Mouse (Mus musculus) forebrain, embryonic 14.5 days (tissue): ENCODE results near the gene Gdf7. TPM values are rescaled to one million over a fixed set of nuclear protein-coding genes. Genes with fewer than 3 reads are reported as not detected.

Experiments
- ATAC-seq: fragments of 200-750 bp; cut with Nextera tagmentation; 2 replicates; pipeline ENCODE4 v1.8.0; 2017; ENCODE audit warnings: mild to moderate bottlenecking, moderate library complexity
- DNase-seq: peaks from one replicate; pipeline ENCODE4 v3.0.0-alpha.2; 2015; ENCODE audit warnings: low spot score
- H3K27ac ChIP-seq: fragments of 300-500 bp; sonication (generic); 2 replicates; pipeline ENCODE4 v1.5.1; 2014; ENCODE audit warnings: low read depth, mild to moderate bottlenecking, control low read depth, low read length, moderate library complexity
- H3K27me3 ChIP-seq: fragments of 300-500 bp; sonication (generic); replicated peaks from 2 replicates; pipeline ENCODE4 v1.6.1; 2014; ENCODE audit warnings: low read length, control low read depth, mixed read lengths; ENCODE audit not compliant: control insufficient read depth, insufficient read depth
- H3K36me3 ChIP-seq: fragments of 300-500 bp; sonication (generic); 2 replicates; pipeline ENCODE4 v1.6.1; 2014; ENCODE audit warnings: low read length, control low read depth; ENCODE audit not compliant: control insufficient read depth, insufficient read depth
- H3K4me1 ChIP-seq: fragments of 300-500 bp; sonication (generic); 2 replicates; pipeline ENCODE4 v1.6.1; 2014; ENCODE audit warnings: antibody characterized with exemption, low read length, control low read depth; ENCODE audit not compliant: control insufficient read depth, insufficient read depth
- H3K4me2 ChIP-seq: fragments of 300-500 bp; sonication (generic); 2 replicates; pipeline ENCODE4 v1.6.1; 2014; ENCODE audit warnings: mild to moderate bottlenecking, control low read depth, low read length
- H3K4me3 ChIP-seq: fragments of 300-500 bp; sonication (generic); 2 replicates; pipeline ENCODE4 v1.5.1; 2014; ENCODE audit warnings: low read depth, low read length, control low read depth
- H3K9ac ChIP-seq: fragments of 300-500 bp; sonication (generic); 2 replicates; pipeline ENCODE4 v1.6.1; 2014; ENCODE audit warnings: mild to moderate bottlenecking, low read length, control low read depth, moderate library complexity
- H3K9me3 ChIP-seq: fragments of 300-500 bp; sonication (generic); replicated peaks from 2 replicates; pipeline ENCODE4 v1.6.1; 2016; ENCODE audit warnings: low read length, control low read depth, mixed read lengths; ENCODE audit not compliant: control insufficient read depth
- WGBS: fragments of 180-500 bp; shearing (Covaris S2); extraction: QIAGEN DNeasy Blood & Tissue Kit; methylation state at CpG from one replicate; pipeline ENCODE4 v1.1.7; 2014; 5-methylcytosine and 5-hydroxymethylcytosine counted together
- polyA plus RNA-seq: library from polyadenylated mRNA; unstranded; fragments of >200 nt; fragmentation: Nextera tagmentation; extraction: Ambion mirVana; gene quantifications from 2 replicates; pipeline ENCODE4 v1.2.1, GENCODE M21; 2014

Gdf7 gene
- polyA plus RNA-seq, 1 experiment from 2014 or later, result not detected

- 58% methylated on average over 6 of the region's 6 CpGs for WGBS
- peaks cover 49% of the 10 kb centered on the region for H3K27me3 ChIP-seq
Observed at GRCm38 (mm10) chr12:8295307-8295913, 6.3 kb downstream of the Gdf7 start.

GRCm38 (mm10) chr12:8291157-8291853 lies 10.4 kb downstream of the Gdf7 start:
- DNase-seq, result peak; percentile 79
- no peaks in the 10 kb centered on the region for H3K36me3 ChIP-seq
- H3K4me2 ChIP-seq, result peak overlapping the region; percentile 12; the same call in 1 of the 2 replicates
- no peak overlapping the region for H3K9ac ChIP-seq
- no peaks in the 10 kb centered on the region for H3K9me3 ChIP-seq
- ATAC-seq, result peak; percentile 64
- peaks cover 9% of the 10 kb centered on the region for H3K27me3 ChIP-seq
- WGBS, result 30% methylated on average over 15 of the region's 15 CpGs
- H3K4me3 ChIP-seq, result no peak overlapping the region
- H3K27ac ChIP-seq, result no peak overlapping the region
- H3K4me1 ChIP-seq, result peaks cover 7% of the 10 kb centered on the region

More at GRCm38 (mm10) chr12:8295307-8295913, 6.3 kb downstream of the Gdf7 start:
- Histone ChIP-seq H3K4me2 (no peak overlapping the region), H3K4me3 (no peak overlapping the region), H3K4me1 (peaks cover 7% of the 10 kb centered on the region), H3K9me3 (no peaks in the 10 kb centered on the region), H3K36me3 (no peaks in the 10 kb centered on the region), H3K9ac (no peak overlapping the region), H3K27ac (no peak overlapping the region)
- no peak for ATAC-seq
- DNase-seq, result no peak

- Histone ChIP-seq H3K9me3 (no peaks in the 10 kb centered on the region), H3K4me2 (no peak overlapping the region), H3K4me1 (peaks cover 7% of the 10 kb centered on the region), H3K27ac (no peak overlapping the region), H3K4me3 (no peak overlapping the region), H3K27me3 (no peaks in the 10 kb centered on the region), H3K9ac (no peak overlapping the region), H3K36me3 (0 out of 2 replicates have a peak, but pooled peaks cover 3% of the 10 kb centered on the region)
- no peak for DNase-seq
- WGBS, result 91% methylated on average over 8 of the region's 8 CpGs
- ATAC-seq, result no peak
Observed at GRCm38 (mm10) chr12:8289499-8289898, 12.3 kb downstream of the Gdf7 start.

GRCm38 (mm10) chr12:8289099-8289498 lies 12.7 kb downstream of the Gdf7 start:
- no peak for ATAC-seq
- Histone ChIP-seq H3K9me3 (no peaks in the 10 kb centered on the region), H3K27ac (no peak overlapping the region), H3K4me2 (no peak overlapping the region), H3K27me3 (no peaks in the 10 kb centered on the region), H3K9ac (no peak overlapping the region), H3K4me1 (peaks cover 7% of the 10 kb centered on the region), H3K36me3 (0 out of 2 replicates have a peak, but pooled peaks cover 3% of the 10 kb centered on the region), H3K4me3 (no peak overlapping the region)
- no peak for DNase-seq
- WGBS, result 56% methylated on average over 6 of the region's 6 CpGs

- DNase-seq (no peak), ATAC-seq (no peak)
- no peak overlapping the region for H3K27ac ChIP-seq
- H3K4me3 ChIP-seq, result no peak overlapping the region
- no peak overlapping the region for H3K4me2 ChIP-seq
- no peaks in the 10 kb centered on the region for H3K9me3 ChIP-seq
- WGBS, result 59% methylated on average over 3 of the region's 3 CpGs
- 0 out of 2 replicates have a peak, but pooled peaks cover 3% of the 10 kb centered on the region for H3K36me3 ChIP-seq
- H3K27me3 ChIP-seq, result no peaks in the 10 kb centered on the region
- H3K9ac ChIP-seq, result no peak overlapping the region
- H3K4me1 ChIP-seq, result peaks cover 7% of the 10 kb centered on the region
Observed at GRCm38 (mm10) chr12:8287970-8288369, 13.8 kb downstream of the Gdf7 start.

- Histone ChIP-seq H3K9me3 (no peaks in the 10 kb centered on the region), H3K27me3 (no peaks in the 10 kb centered on the region), H3K4me3 (no peak overlapping the region), H3K4me2 (no peak overlapping the region), H3K4me1 (no peaks in the 10 kb centered on the region), H3K27ac (no peak overlapping the region), H3K9ac (no peak overlapping the region), H3K36me3 (0 out of 2 replicates have a peak, but pooled peaks cover 8% of the 10 kb centered on the region)
- WGBS, result 88% methylated on average over 15 of the region's 15 CpGs
- ATAC-seq (no peak), DNase-seq (no peak)
Observed at GRCm38 (mm10) chr12:8281225-8282017, 20.3 kb downstream of the Gdf7 start.

- Histone ChIP-seq H3K9me3 (no peaks in the 10 kb centered on the region), H3K4me1 (no peaks in the 10 kb centered on the region), H3K27ac (no peak overlapping the region), H3K36me3 (0 out of 2 replicates have a peak, but pooled peaks cover 9% of the 10 kb centered on the region), H3K4me3 (no peak overlapping the region), H3K27me3 (no peaks in the 10 kb centered on the region), H3K4me2 (no peak overlapping the region), H3K9ac (no peak overlapping the region)
- no peak for DNase-seq
- 85% methylated on average over 4 of the region's 4 CpGs for WGBS
- no peak for ATAC-seq
Observed at GRCm38 (mm10) chr12:8275424-8275823, 26.3 kb downstream of the Gdf7 start.

GRCm38 (mm10) chr12:8273471-8274171 lies 28.1 kb downstream of the Gdf7 start:
- no peak for DNase-seq
- no peak for ATAC-seq
- Histone ChIP-seq H3K36me3 (0 out of 2 replicates have a peak, but pooled peaks cover 5% of the 10 kb centered on the region), H3K4me3 (no peak overlapping the region), H3K9me3 (no peaks in the 10 kb centered on the region), H3K4me2 (no peak overlapping the region), H3K9ac (no peak overlapping the region), H3K4me1 (no peaks in the 10 kb centered on the region), H3K27ac (no peak overlapping the region), H3K27me3 (no peaks in the 10 kb centered on the region)
- 95% methylated on average over 6 of the region's 6 CpGs for WGBS
